Mouse (Mus musculus): ENCODE data around the gene Slc25a11. TPM values are rescaled to one million over a fixed set of nuclear protein-coding genes. Genes with fewer than 3 reads are reported as not detected.

The Slc25a11 gene
- polyA plus RNA-seq (2012; ENCODE audit: low replicate concordance) = 28.6 and 32.9 TPM in 2 replicates

GRCm38 (mm10) chr11:70646691-70647650, at the start of gene Slc25a11, which contains the start of gene Rnf167:
Gene Slc25a11, minus strand, starts transcription at chr11:70647479.
Gene Rnf167, plus strand, starts transcription at chr11:70647235.

GRCm38 (mm10) chr11:70687601-70688199, 40.4 kb upstream of the Slc25a11 start, which contains the start of gene Camta2:
Gene Camta2, minus strand, starts transcription at chr11:70688105.

GRCm38 (mm10) chr11:70668771-70669505, 21.7 kb upstream of the Slc25a11 start, which contains the start of gene Spag7:
Gene Spag7, minus strand, starts transcription at chr11:70669416.

GRCm38 (mm10) chr11:70656964-70657363, 9.7 kb upstream of the Slc25a11 start, which contains the start of gene Eno3:
Gene Eno3, plus strand, starts transcription at chr11:70657202.

GRCm38 (mm10) chr11:70654198-70654922, 7.1 kb upstream of the Slc25a11 start, which contains the start of gene Pfn1:
Gene Pfn1, minus strand, starts transcription at chr11:70654644.

GRCm38 (mm10) chr11:70638714-70639278, 8.5 kb downstream of the Slc25a11 start, which contains the start of gene Gp1ba:
Gene Gp1ba, plus strand, starts transcription at chr11:70639122.

GRCm38 (mm10) chr11:70619101-70619500, 28.2 kb downstream of the Slc25a11 start, which contains the start of gene Chrne:
Gene Chrne, minus strand, starts transcription at chr11:70619216.

GRCm38 (mm10) chr11:70615516-70616093, 31.7 kb downstream of the Slc25a11 start, which contains the start of gene 4930544D05Rik:
Gene 4930544D05Rik, plus strand, starts transcription at chr11:70615848.

Other genes starting within 250 kb of the Slc25a11 start
- gene Pelp1, start 237.4 kb downstream of the Slc25a11 start, polyA plus RNA-seq (2012; ENCODE audit: low replicate concordance) = 84.1 and 130 TPM in 2 replicates
- 187 and 287 TPM in 2 replicates for gene Arrb2, start 214.8 kb downstream of the Slc25a11 start, polyA plus RNA-seq (2012; ENCODE audit: low replicate concordance)
- gene Med11, start 195.6 kb downstream of the Slc25a11 start, polyA plus RNA-seq (2012; ENCODE audit: low replicate concordance) = 6.5 and 33.1 TPM in 2 replicates
- gene Zmynd15, start 188.0 kb downstream of the Slc25a11 start, polyA plus RNA-seq (2012; ENCODE audit: low replicate concordance) = 1.6 TPM in 2 replicates
- gene Cxcl16, start 187.5 kb downstream of the Slc25a11 start, polyA plus RNA-seq (2012; ENCODE audit: low replicate concordance) = 0.86 and 2.0 TPM in 2 replicates
- gene Tm4sf5, start 142.2 kb downstream of the Slc25a11 start, polyA plus RNA-seq (2012; ENCODE audit: low replicate concordance) = not detected in 2 replicates
- not detected in 2 replicates for gene Vmo1, start 132.9 kb downstream of the Slc25a11 start, polyA plus RNA-seq (2012; ENCODE audit: low replicate concordance)
- not detected in 2 replicates for gene Gltpd2, start 128.3 kb downstream of the Slc25a11 start, polyA plus RNA-seq (2012; ENCODE audit: low replicate concordance)
- gene Psmb6, start 122.1 kb downstream of the Slc25a11 start, polyA plus RNA-seq (2012; ENCODE audit: low replicate concordance) = 51.2 and 127 TPM in 2 replicates
- gene Gm40193, start 114.5 kb downstream of the Slc25a11 start, polyA plus RNA-seq (2012; ENCODE audit: low replicate concordance) = not detected in 2 replicates
- 0.79 and 2.3 TPM in 2 replicates for gene Pld2, start 107.4 kb downstream of the Slc25a11 start, polyA plus RNA-seq (2012; ENCODE audit: low replicate concordance)
- 80.3 and 81.9 TPM in 2 replicates for gene Mink1, start 84.6 kb downstream of the Slc25a11 start, polyA plus RNA-seq (2012; ENCODE audit: low replicate concordance)
- gene 4930544D05Rik, start 31.6 kb downstream of the Slc25a11 start, polyA plus RNA-seq (2012; ENCODE audit: low replicate concordance) = not detected in 2 replicates
- 0.54 and 1.8 TPM in 2 replicates for gene Chrne, start 28.3 kb downstream of the Slc25a11 start, polyA plus RNA-seq (2012; ENCODE audit: low replicate concordance)
- 17.4 and 31.1 TPM in 2 replicates for gene Gp1ba, start 8.4 kb downstream of the Slc25a11 start, polyA plus RNA-seq (2012; ENCODE audit: low replicate concordance)
- gene Rnf167, start 244 bp downstream of the Slc25a11 start, polyA plus RNA-seq (2012; ENCODE audit: low replicate concordance) = 52.5 and 175 TPM in 2 replicates
- 3,216 and 5,291 TPM in 2 replicates for gene Pfn1, start 7.2 kb upstream of the Slc25a11 start, polyA plus RNA-seq (2012; ENCODE audit: low replicate concordance)
- gene Eno3, start 9.7 kb upstream of the Slc25a11 start, polyA plus RNA-seq (2012; ENCODE audit: low replicate concordance) = 8.0 and 15.4 TPM in 2 replicates
- gene Spag7, start 21.9 kb upstream of the Slc25a11 start, polyA plus RNA-seq (2012; ENCODE audit: low replicate concordance) = 65.7 and 82.3 TPM in 2 replicates
- gene Camta2, start 40.6 kb upstream of the Slc25a11 start, polyA plus RNA-seq (2012; ENCODE audit: low replicate concordance) = 29.3 and 36.4 TPM in 2 replicates
- gene Inca1, start 52.7 kb upstream of the Slc25a11 start, polyA plus RNA-seq (2012; ENCODE audit: low replicate concordance) = not detected in 2 replicates
- gene Kif1c, start 53.1 kb upstream of the Slc25a11 start, polyA plus RNA-seq (2012; ENCODE audit: low replicate concordance) = 30.4 and 70.0 TPM in 2 replicates
- gene Zfp3, start 116.7 kb upstream of the Slc25a11 start, polyA plus RNA-seq (2012; ENCODE audit: low replicate concordance) = 0.96 and 1.0 TPM in 2 replicates
- gene Scimp, start 165.1 kb upstream of the Slc25a11 start, polyA plus RNA-seq (2012; ENCODE audit: low replicate concordance) = 2.1 TPM in 1 of 2 replicates, not detected in the other
- 41.5 and 47.7 TPM in 2 replicates for gene Rabep1, start 197.3 kb upstream of the Slc25a11 start, polyA plus RNA-seq (2012; ENCODE audit: low replicate concordance)